Mouse (Mus musculus) lung, adult 2 months (tissue): ENCODE data around the gene Slc6a9.

Experiments used
- CTCF ChIP-seq: fragments of 200-500 bp; IDR thresholded peaks from 2 replicates; pipeline ENCODE4 v1.5.1; 2011; ENCODE audit warnings: mild to moderate bottlenecking, low read length, control low read depth; ENCODE audit not compliant: insufficient read depth
- POLR2A ChIP-seq: fragments of 200-500 bp; IDR thresholded peaks from 2 replicates; pipeline ENCODE4 v1.6.1; 2011; ENCODE audit warnings: low read depth, mild to moderate bottlenecking, control low read depth, low read length, borderline replicate concordance; ENCODE audit errors: extremely low read depth

DNA sequence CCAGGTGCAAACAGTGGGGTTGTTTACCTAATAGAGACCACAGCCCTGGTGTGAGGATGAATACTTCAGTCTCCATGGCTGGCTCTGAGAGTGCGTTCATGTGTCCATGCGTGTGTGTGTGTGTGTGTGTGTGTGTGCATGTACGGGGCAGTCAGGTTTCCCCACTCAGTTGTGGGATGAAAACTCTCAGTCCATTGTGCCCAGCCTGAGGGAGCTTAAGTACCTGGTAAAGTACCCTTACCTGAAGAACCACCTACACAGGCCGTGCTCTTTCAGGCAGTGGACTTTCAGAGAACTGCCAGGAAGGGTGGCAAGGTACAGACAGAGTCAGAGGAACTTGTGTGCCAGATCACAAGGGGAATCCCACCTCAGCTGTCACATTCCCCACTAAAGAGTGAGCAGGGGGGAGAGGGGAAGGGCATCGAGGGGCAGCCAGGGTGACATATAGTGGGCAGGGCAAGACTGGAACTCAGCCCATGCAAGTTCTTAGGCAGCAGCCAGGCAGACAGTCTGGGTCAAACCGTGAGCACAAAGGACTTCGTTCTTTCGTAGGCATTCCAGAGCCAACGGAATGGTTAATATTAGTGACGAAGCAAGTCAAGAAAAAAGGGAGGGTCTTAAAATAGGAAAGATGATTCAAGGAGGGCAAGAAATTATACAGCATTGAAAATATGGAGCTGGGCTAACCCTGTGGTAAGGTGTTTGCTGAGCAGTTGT is 18.0 kb downstream of the Slc6a9 start:
- TF ChIP-seq POLR2A, result no peak
- no peak for TF ChIP-seq CTCF
